Mouse (Mus musculus) 416B (cell line): ENCODE measurements around the gene Plcxd2.

Source experiments
- DNase-seq: peaks from one replicate; pipeline ENCODE4 v3.0.0; 2011; ENCODE audit warnings: low read depth

Gene Plcxd2

GRCm38 (mm10) chr16:46010153-46010905, at the start of gene Plcxd2:
Plcxd2 (minus strand) TSS chr16:46010218.
- no peak for DNase-seq

DNA sequence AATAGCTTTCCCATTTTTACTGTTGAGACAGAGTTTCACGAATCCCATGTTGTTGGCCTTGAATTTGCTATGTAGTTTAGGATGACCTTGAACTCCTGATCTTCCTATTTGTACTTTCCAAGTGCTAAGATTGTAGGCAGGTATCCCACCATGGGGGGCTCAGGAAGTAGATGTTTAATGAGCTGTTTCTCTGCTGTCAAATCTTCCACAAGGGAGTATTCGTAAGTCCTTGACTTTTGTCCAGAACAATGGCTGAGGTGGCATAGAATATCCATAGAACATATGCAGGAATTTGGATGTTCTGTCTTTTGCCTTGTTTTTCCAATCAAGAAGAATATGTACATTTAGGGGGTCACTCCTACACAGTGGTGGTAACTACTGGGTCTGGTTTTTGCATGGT, 36.9 kb upstream of the Plcxd2 start:
- no peak for DNase-seq

GRCm38 (mm10) chr16:46036261-46036660, 26.2 kb upstream of the Plcxd2 start:
- DNase-seq = no peak

- no peak for DNase-seq
These were observed 23.9 kb upstream of the Plcxd2 start for GRCm38 (mm10) chr16:46033896-46034295.

GRCm38 (mm10) chr16:46022958-46023491, 13.0 kb upstream of the Plcxd2 start:
- no peak for DNase-seq

DNA sequence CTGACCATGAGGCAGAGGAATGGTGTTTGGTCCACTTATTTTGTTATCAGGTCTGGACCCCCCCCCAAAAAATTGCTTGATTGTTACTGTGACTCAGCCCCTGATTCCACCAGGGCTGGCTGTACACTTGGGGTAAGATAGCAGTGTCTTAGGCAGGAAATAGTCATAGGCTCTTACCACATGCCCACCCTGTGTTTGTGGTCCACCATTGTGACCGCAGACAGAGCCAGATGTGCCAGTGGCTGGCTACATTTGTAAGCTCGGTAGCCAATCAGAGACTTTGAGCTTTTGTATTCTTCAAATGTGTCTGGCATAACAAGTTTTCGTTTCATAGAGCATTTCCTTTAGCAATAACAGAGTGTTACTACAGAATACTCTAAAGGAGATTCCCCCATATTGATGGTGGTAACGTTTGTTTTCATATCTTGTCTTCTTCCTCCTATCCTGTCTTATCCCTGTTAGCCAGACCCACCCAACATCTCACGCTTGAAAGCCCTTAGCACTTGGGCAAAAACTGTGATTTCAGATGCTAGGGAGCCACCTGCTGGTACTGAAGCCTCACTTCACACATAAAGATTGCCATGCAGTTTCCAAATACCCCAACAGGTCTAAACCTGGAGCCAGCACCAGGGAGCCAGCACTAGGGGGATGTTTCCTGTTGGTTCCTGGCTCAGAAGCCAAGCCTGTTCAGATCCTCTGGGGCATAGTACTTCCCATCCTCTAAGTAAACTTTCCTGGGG, 12.3 kb upstream of the Plcxd2 start:
- peak; percentile 70 for DNase-seq

- no peak for DNase-seq
These were observed 11.3 kb upstream of the Plcxd2 start for GRCm38 (mm10) chr16:46021302-46021701.

DNA sequence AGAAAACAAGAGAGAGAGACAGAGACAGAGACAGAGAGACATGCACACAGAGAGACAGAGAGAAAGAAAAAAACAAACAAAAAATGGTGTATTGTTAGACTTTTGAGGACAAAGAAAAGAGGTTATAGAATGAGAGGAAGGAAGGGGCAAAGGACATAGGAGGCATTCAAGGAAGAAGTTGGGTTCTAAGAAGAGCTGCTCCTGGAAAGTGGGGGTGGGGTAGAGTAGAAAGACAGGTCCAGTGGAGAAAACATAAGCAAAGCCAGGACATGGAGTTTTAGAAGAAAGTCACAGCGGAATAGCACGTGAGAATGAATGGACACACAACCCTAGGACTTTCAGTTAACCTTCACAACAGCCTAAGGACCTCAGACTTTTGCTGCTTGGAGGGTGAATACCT, 10.4 kb upstream of the Plcxd2 start:
- no peak for DNase-seq

- DNase-seq = no peak
These were observed 9.8 kb upstream of the Plcxd2 start for GRCm38 (mm10) chr16:46019799-46020198.

DNA sequence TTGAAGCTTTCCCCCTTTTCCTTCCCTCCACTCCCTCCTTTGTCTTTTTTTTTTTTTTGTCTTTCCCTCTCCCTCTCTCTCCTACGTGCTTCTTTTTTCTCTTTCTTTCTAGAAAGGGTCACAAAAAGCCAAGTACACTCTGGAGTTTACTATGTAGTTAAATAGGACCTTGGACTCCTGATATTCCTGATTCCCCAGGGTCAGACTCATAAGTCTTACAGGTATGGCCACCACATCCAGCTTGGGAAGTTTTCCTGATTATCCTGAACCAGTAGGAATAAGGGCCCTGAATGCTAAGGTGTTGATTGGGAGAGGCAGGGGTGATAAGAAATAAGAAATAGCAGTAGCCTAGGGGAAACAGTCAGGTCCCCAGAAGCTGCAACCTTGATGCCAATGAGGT, 9.3 kb upstream of the Plcxd2 start:
- no peak for DNase-seq

GRCm38 (mm10) chr16:46011696-46012095, 1.7 kb upstream of the Plcxd2 start:
- DNase-seq = no peak

GRCm38 (mm10) chr16:46010906-46011220, 845 bp upstream of the Plcxd2 start:
- DNase-seq = no peak

DNA sequence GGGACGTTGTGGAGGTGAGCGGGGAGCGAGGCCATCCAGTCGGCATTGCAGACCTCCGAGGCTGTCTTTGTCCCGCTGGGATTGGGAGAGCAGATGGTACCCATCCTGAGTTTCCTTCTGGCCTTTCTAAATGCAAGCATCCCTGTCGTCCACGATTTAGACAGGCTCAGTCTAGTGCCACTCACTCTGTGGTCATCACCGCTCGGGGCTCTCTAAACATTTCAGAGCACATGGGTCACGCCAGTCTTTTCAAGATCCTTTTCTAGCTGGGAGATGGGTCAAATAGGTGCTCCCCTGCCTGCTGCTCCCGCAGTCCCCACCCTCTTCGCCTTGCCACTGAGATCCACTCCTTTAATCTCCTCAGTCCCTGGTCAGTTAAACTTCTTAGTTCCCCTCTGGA, 301 bp downstream of the Plcxd2 start:
- DNase-seq = no peak

DNA sequence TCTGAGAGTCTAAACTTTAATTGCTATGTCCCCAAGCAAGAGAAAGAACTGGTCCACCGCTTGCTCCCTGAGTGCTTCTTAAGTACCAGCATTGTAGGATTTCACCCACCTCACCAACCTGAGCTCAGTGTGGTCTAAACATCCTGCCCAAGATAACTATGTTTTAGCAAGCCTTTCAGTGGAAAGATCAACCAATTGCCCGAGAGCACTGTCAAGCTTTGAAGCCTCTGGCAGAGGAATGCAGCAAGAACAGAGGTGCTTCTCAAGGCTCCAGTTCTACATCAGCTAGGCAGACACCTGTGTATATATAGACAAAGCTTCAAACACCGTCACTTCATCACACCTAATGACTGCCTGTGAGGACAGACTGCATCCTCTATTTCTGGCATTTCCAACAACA, 1.3 kb downstream of the Plcxd2 start:
- no peak for DNase-seq

DNA sequence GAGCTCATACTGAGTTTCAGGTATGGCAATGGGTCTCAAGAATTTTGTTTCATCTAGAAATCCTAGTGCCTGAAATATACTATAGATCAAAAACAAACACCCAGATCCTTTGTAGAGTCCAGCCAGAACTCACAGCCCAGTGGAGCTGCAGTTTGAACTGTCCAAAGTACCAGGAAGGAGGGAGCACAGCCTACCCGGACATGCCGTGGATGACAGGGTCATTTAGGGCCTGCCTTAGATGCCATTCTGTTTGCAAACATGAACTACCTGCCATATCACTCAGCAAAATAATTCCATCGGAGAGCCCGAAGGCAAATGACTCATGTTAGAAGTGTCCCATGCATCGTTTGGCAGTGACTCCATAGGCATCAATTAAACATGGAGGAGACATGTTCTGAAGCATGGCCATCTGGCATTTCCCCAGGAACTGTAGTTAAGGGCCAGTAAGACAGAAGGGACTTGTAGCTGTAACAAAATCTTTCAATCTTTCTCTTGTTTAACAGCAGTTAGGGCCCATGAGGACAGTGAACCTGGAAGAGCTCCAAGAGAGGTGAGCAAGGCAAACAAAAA, 1.9 kb downstream of the Plcxd2 start:
- DNase-seq = no peak

- no peak for DNase-seq
These were observed 3.8 kb downstream of the Plcxd2 start for GRCm38 (mm10) chr16:46006261-46006660.

DNA sequence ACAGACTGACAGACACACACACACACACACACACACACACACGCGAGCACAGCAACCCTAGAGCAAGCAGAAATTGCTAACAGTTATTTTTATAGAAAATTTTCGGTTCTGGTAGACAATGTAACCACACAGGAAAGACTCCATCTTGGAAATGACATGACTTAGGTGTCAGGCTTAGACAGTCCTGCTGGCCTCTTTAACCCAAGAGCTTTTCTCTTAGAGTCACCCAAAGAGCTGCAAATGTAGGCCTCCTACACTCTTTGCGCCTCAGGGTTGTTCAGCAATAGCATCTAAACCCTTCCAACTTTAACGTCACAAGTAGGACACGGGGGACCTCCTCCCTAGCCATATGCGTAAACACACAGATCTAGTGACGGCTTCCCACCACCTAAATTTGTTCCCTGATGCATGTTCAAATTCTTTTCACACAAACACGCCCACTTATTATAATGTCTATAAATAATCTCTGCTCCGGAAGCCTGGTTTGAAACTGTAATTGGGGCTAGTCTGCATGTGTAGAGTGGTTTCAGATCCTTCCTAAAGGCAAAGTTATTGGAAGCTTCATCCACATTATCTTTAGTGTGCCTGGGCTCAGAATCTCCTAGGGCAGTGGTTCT, 8.4 kb downstream of the Plcxd2 start:
- DNase-seq = no peak

GRCm38 (mm10) chr16:46000976-46001375, 9.0 kb downstream of the Plcxd2 start:
- DNase-seq = no peak

- DNase-seq = no peak
These were observed 10.4 kb downstream of the Plcxd2 start for GRCm38 (mm10) chr16:45999374-46000191.

- DNase-seq = no peak
These were observed 11.8 kb downstream of the Plcxd2 start for GRCm38 (mm10) chr16:45998231-45998630.

- DNase-seq = peak; percentile 14
These were observed 18.9 kb downstream of the Plcxd2 start for GRCm38 (mm10) chr16:45990901-45991676.
